Mouse (Mus musculus) midbrain, embryonic 14.5 days (tissue): ENCODE measurements around the gene Mndal. TPM values are rescaled to one million over a fixed set of nuclear protein-coding genes. Genes with fewer than 3 reads are reported as not detected.
"Not testable (repeated sequence)": the region's sequence is repeated elsewhere in the genome, so short reads cannot be mapped to it uniquely, and the experiment has no call there.

ENCODE experiments used
- ATAC-seq: fragments of 200-750 bp; cut with Nextera tagmentation; 2 replicates; pipeline ENCODE4 v1.8.0; 2017; ENCODE audit warnings: moderate number of reproducible peaks, moderate library complexity; ENCODE audit not compliant: low FRiP score, low TSS enrichment
- DNase-seq: peaks from one replicate; pipeline ENCODE4 v3.0.0-alpha.2; 2015
- H3K27ac ChIP-seq: fragments of 300-500 bp; sonication (generic); replicated peaks from 2 replicates; pipeline ENCODE4 v1.5.1; 2014; ENCODE audit warnings: mild to moderate bottlenecking, low read depth, low read length, moderate library complexity
- H3K27me3 ChIP-seq: fragments of 300-500 bp; sonication (generic); 2 replicates; pipeline ENCODE4 v1.6.1; 2014; ENCODE audit warnings: low read length, control low read depth, mixed read lengths; ENCODE audit not compliant: control insufficient read depth, insufficient read depth
- H3K36me3 ChIP-seq: fragments of 300-500 bp; sonication (generic); 2 replicates; pipeline ENCODE4 v1.6.1; 2014; ENCODE audit warnings: low read length, control low read depth; ENCODE audit not compliant: control insufficient read depth, insufficient read depth
- H3K4me1 ChIP-seq: fragments of 300-500 bp; sonication (generic); 2 replicates; pipeline ENCODE4 v1.6.1; 2014; ENCODE audit warnings: mild to moderate bottlenecking, antibody characterized with exemption, low read length, control low read depth; ENCODE audit not compliant: control insufficient read depth, insufficient read depth
- H3K4me2 ChIP-seq: fragments of 300-500 bp; sonication (generic); 2 replicates; pipeline ENCODE4 v1.6.1; 2014; ENCODE audit warnings: mild to moderate bottlenecking, low read length, moderate library complexity
- H3K4me3 ChIP-seq: fragments of 300-500 bp; sonication (generic); replicated peaks from 2 replicates; pipeline ENCODE4 v1.5.1; 2014; ENCODE audit warnings: low read depth, low read length
- H3K9ac ChIP-seq: fragments of 300-500 bp; sonication (generic); replicated peaks from 2 replicates; pipeline ENCODE4 v1.6.1; 2014; ENCODE audit warnings: mild to moderate bottlenecking, low read length, moderate library complexity
- H3K9me3 ChIP-seq: fragments of 300-500 bp; sonication (generic); 2 replicates; pipeline ENCODE4 v1.6.1; 2016; ENCODE audit warnings: low read length, control low read depth, mixed read lengths; ENCODE audit not compliant: control insufficient read depth
- WGBS: fragments of 180-500 bp; shearing (Covaris S2); extraction: QIAGEN DNeasy Blood & Tissue Kit; methylation state at CpG from one replicate; pipeline ENCODE4 v1.1.7; 2014; 5-methylcytosine and 5-hydroxymethylcytosine counted together
- polyA plus RNA-seq: library from polyadenylated mRNA; unstranded; fragments of >200 nt; fragmentation: Nextera tagmentation; extraction: Ambion mirVana; gene quantifications from 2 replicates; pipeline ENCODE4 v1.2.1, GENCODE M21; 2014

Mndal gene
- 0.50 and 1.5 TPM in 2 replicates for polyA plus RNA-seq

DNA sequence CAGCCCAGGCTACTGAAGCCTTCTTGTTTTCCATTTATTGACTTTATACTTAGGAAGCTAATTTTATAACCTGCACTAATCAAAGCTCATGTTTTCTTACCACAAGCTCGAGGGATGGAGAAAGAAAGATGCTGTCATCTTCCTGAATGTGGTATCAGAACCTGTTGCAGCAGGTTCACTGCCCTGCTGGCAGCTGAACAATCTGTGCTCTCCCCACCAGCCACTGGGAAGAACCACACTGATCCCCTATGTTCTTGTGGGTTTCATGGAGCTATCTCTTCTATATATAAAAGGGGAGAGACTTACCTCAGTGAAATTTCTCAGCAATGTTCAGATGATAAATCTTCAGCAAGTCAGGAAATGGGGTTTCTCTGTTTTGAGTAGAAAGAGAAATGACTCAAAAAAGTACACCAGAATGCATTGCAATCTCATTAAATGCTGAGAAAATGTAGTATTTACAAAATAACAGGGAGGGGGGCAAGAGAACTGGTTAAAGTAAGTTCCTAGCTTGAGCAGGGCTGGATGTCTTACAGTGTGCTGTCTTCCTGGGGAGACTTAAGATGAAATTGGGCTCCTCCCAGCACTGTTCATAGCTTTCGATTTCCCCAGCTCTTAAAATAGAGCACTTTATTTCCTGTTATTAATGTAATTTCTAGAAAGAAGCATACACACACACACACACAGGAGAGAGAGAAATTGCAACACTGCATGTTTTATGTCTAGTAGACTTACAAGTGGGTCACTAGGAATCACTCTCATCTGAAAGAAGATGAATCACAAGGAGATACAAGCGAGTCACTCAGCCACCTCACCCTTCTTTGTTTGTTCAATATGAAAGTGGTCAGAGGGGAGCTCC is at the start of gene Mndal, which contains the start of gene Ifi203:
Mndal (minus strand) TSS at position 568 of the 856 bp plus-strand sequence.
Ifi203 (minus strand) TSS at position 749 of the 856 bp plus-strand sequence.
- not testable (repeated sequence) for H3K36me3 ChIP-seq, H3K4me1 ChIP-seq, H3K9ac ChIP-seq, H3K9me3 ChIP-seq, H3K4me2 ChIP-seq, ATAC-seq, H3K4me3 ChIP-seq, H3K27me3 ChIP-seq, H3K27ac ChIP-seq, DNase-seq
- WGBS = 76% methylated on average over 3 of the region's 3 CpGs

DNA sequence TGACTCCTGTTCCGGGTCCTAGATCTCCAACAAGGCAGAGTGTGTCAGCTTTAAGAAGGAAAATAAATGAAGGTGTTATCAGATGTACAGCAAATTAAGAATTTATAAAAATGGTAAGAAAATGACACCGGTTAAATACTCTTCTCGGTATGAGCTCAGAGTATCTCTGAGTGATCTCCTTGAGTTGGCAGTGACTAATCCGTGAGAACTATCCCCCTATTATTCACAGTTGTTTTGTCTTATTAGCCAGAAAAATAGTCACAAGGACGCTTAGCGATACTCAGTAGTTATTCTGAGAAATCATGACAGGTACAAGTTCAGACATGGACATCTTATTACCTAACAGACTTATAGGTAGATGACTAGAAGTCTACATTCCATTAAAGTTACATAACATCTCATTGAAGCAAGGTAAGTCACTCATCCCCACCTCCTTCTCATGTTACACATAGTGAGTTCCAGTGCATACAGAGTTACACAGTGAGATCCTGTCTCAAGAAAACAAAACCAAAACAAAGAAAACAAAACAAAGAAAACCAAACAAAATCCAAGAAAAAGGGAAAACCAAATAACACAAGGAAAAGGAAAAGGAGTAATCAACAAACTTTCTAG is 40.5 kb upstream of the Mndal start, which contains the start of gene Ifi202b:
Ifi202b (minus strand) TSS at position 51 of the 612 bp plus-strand sequence.
- ATAC-seq = not testable (repeated sequence)

DNA sequence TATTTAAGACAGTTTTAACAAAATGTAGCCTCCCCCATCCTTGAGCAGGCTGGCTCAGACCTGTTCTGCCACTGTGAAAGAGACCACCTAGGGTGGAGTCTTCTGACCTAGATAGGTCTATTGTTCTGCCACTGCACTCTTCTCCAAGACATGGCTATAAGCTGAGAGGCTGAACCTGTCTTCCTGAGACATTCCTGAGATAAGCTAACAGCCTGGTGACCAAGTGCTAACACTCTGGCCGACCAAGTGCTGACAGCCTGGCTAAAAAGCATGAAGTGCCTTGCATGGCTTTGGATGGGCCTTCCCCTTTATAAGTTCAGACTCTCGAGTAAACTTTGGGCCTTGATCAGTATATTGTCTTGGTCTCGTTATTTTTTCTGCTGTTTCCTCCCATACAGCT is 38.7 kb upstream of the Mndal start:
- H3K27ac ChIP-seq, H3K4me3 ChIP-seq, H3K9me3 ChIP-seq, H3K4me2 ChIP-seq, H3K9ac ChIP-seq, ATAC-seq, H3K36me3 ChIP-seq, H3K27me3 ChIP-seq, DNase-seq, H3K4me1 ChIP-seq: not testable (repeated sequence)
- WGBS = 69% methylated on average over 3 of the region's 3 CpGs

More for the DNA sequence above, 40.5 kb upstream of the Mndal start, which contains the start of gene Ifi202b:
- not testable (repeated sequence) for H3K36me3 ChIP-seq, H3K4me3 ChIP-seq, DNase-seq, H3K27ac ChIP-seq, H3K9me3 ChIP-seq, H3K4me1 ChIP-seq, H3K4me2 ChIP-seq, H3K27me3 ChIP-seq, H3K9ac ChIP-seq
- 84% methylated on average over 6 of the region's 6 CpGs for WGBS

DNA sequence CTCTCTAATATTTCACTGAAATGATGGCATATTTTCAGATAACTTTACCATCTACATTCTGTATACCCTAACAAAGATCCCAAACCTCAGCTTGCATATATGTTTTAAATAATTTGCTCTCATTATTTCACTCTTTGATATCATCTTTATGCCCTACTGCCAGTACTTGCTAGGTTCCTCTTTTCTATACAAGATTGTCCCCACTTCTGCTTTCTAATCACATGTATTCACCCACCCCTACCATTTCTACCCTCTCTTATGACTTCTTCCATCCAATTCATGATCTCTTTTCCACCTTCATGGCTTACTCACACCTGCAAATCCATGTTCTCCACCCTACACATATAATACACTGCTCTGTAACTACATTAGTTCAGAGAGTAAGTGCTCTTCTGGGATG is 35.3 kb upstream of the Mndal start:
- Histone ChIP-seq H3K36me3 (no peaks in the 10 kb centered on the region), H3K9me3 (no peaks in the 10 kb centered on the region), H3K27me3 (no peaks in the 10 kb centered on the region), H3K4me1 (no peaks in the 10 kb centered on the region), H3K27ac (no peak overlapping the region), H3K4me3 (no peak overlapping the region), H3K4me2 (no peak overlapping the region), H3K9ac (no peak overlapping the region)
- DNase-seq (no peak), ATAC-seq (no peak)

DNA sequence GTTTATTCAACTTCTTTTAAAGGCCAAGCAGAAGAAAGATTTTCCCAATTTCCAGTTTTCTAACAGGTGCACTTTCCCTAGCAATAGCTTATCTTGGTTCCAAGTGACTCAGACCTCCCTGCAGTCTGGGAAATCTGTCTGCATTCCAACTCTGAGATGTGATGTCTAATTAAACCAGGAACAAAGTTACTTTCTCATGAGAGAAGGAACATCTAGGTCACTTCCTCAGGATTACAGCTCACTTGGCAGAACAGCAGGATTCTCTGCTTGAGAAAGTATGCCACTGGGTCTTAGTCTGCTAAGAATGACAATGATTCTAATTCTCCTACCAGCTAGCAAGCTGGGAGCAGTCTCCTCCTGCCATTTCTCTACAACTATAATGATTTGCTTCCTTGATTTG is 30.8 kb upstream of the Mndal start:
- DNase-seq = no peak
- Histone ChIP-seq H3K9me3 (no peaks in the 10 kb centered on the region), H3K27ac (no peak overlapping the region), H3K4me1 (no peaks in the 10 kb centered on the region), H3K9ac (no peak overlapping the region), H3K4me2 (no peak overlapping the region), H3K4me3 (no peak overlapping the region), H3K27me3 (no peaks in the 10 kb centered on the region), H3K36me3 (no peaks in the 10 kb centered on the region)
- no peak for ATAC-seq

DNA sequence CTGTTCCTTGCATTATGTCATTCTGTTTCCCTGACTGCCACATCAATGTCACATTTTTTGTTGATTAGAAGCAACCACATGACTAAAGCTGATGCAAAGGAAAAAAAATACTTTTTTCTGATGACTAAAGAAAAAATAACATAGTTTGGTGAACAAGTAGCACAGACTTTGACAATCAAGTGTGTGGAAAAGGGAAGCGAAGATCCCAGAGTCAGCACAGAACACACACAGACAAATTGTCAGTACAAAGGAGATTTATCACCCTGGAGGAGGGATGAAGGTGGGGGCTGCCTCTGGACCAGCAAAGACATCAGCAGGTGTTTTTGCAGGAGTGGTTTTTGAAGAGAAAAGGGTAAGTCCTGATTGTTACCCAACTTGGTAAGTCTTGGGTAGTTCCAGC is 19.2 kb upstream of the Mndal start:
- not testable (repeated sequence) for ATAC-seq, H3K36me3 ChIP-seq, H3K4me1 ChIP-seq, H3K9me3 ChIP-seq, H3K9ac ChIP-seq, H3K4me2 ChIP-seq, H3K27me3 ChIP-seq, H3K4me3 ChIP-seq, H3K27ac ChIP-seq, DNase-seq
- 95% methylated on average over 1 of the region's 1 CpGs for WGBS

DNA sequence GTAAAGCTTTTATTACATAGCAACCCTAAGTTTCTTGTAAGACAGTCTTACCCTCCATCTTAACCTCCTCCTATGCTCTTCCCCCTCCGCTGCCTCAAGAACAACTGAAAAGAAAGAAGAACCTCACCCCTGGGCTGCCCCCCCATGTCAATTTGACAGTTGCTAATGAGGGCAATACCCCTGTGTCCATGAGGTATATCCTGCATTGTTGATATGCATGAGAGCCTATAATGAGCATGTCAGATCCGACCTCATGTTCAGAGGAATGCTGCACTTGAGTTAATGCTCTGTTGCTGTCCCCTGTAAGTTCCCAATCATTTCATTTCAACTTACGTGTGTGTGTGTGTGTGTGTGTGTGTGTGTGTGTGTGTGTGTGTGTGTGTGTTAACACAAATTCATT is 17.7 kb upstream of the Mndal start:
- not testable (repeated sequence) for H3K4me2 ChIP-seq, DNase-seq, H3K4me1 ChIP-seq, H3K27ac ChIP-seq, H3K27me3 ChIP-seq, H3K9ac ChIP-seq, H3K9me3 ChIP-seq, H3K36me3 ChIP-seq, H3K4me3 ChIP-seq
- 47% methylated on average over 3 of the region's 3 CpGs for WGBS
- ATAC-seq = peak; percentile 50; the same call in 1 of the 2 replicates

DNA sequence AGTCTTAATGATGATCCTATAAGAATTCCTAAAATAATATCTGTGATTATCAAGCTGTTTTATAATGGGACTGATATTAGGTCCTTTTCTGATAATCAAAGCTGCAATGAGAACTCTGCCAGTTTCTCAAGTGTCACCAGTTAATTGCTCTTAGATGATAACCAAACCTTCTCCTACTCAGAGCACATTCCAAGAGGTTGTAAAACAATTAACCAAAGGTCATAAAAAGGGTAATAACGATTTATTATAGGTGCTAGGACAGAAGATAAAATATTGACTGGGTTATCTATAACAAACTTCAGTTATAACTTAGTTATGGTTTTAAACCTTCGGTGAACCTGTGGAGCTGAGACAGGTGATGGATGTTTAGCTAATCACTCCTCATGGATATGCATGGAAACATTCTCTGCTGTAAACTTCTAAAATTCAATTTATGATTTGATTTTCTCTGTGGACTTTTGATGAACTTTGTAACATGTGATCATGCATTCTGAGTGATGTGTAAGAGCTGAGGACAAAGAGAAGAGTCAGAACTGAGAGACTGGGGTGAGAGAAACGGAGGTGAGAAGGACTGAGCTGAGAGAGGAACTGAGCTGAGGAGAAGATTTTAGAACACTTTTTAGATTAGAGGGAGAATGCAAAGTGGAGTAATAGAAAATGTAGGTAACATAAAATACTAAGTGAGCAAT is 13.7 kb upstream of the Mndal start:
- H3K4me2 ChIP-seq, H3K4me3 ChIP-seq, H3K9me3 ChIP-seq, H3K27ac ChIP-seq, H3K27me3 ChIP-seq, DNase-seq, H3K9ac ChIP-seq, ATAC-seq, H3K36me3 ChIP-seq, H3K4me1 ChIP-seq: not testable (repeated sequence)
- WGBS = 80% methylated on average over 3 of the region's 3 CpGs
